Mouse (Mus musculus) forebrain, embryonic 14.5 days (tissue): Measurements from ENCODE around the gene Nox1. TPM values are rescaled to one million over a fixed set of nuclear protein-coding genes. Genes with fewer than 3 reads are reported as not detected.

Source experiments
- microRNA-seq: library from miRNA; unstranded; fragments of <30 nt; microRNA quantifications from one replicate; pipeline ENCODE4, GENCODE M21; 2016
- polyA plus RNA-seq: library from polyadenylated mRNA; unstranded; fragments of >200 nt; fragmentation: Nextera tagmentation; extraction: Ambion mirVana; gene quantifications from 2 replicates; pipeline ENCODE4 v1.2.1, GENCODE M21; 2014

Gene Nox1
- polyA plus RNA-seq, 1 experiment from 2014 or later: not detected

Small RNA genes lying within 50 kb of the gene (microRNA-seq; reads per million reads assigned to microRNA genes)
- 0.53 reads per million for gene Mir3112

Other genes with a start within 250 kb of the Nox1 start
- 0.53 and 0.58 TPM in 2 replicates for gene Sytl4, start 240.1 kb downstream of the Nox1 start, polyA plus RNA-seq
- gene Cstf2, start 162.8 kb downstream of the Nox1 start, polyA plus RNA-seq: 62.5 and 74.9 TPM in 2 replicates
- gene Xkrx, start 59.9 kb downstream of the Nox1 start, polyA plus RNA-seq: 0.28 and 0.46 TPM in 2 replicates
- not detected in 2 replicates for gene Arl13a, start 34.5 kb downstream of the Nox1 start, polyA plus RNA-seq
- gene Trmt2b, start 55.0 kb upstream of the Nox1 start, polyA plus RNA-seq: 8.7 and 9.3 TPM in 2 replicates
- 78.0 and 95.9 TPM in 2 replicates for gene Tmem35a, start 73.3 kb upstream of the Nox1 start, polyA plus RNA-seq
- gene Cenpi, start 86.1 kb upstream of the Nox1 start, polyA plus RNA-seq: 17.4 and 18.9 TPM in 2 replicates
- 12.8 and 16.6 TPM in 2 replicates for gene Drp2, start 182.6 kb upstream of the Nox1 start, polyA plus RNA-seq